23 mouse cellular contexts compared by ENCODE assay signal in genomic region chr8:116248398-116248797, GRCm38 (mm10).
DNase-seq lines count a peak whose midpoint lies in the region; ATAC-seq and TF ChIP-seq lines count a peak whose summit lies in the region.
"Had no signal": no experiment of that assay in that cellular context is flagged by ENCODE, and none has a peak within 500 bp of the region (broad histone marks: within the 10 kb centered on the region; RNA-seq: fewer than 3 reads in every experiment).

No protein-coding gene starts in this region.

- ATAC-seq in kidney, postnatal 0 days (replicated peaks; ENCODE audit: low FRiP score, low read depth), result peak; percentile 43; the same call in 1 of the 2 replicates
- ATAC-seq: CD4-positive, CD25-positive, alpha-beta regulatory T cell, adult 4 months; forebrain, embryonic 13.5 days; inflammation-experienced regulatory T-cells, adult 6 months; liver, postnatal 0 days; lung, postnatal 0 days had no signal

- H3K9ac ChIP-seq in kidney, postnatal 0 days (ENCODE audit: low read depth, low read length), result no peak overlapping the region
- H3K9ac ChIP-seq: forebrain, embryonic 13.5 days; heart, embryonic 15.5 days; hindbrain, embryonic 14.5 days; limb, embryonic 12.5 days; liver, postnatal 0 days had no signal

- no peaks in the 10 kb centered on the region for H3K9me3 ChIP-seq in kidney, postnatal 0 days (replicated peaks; ENCODE audit: low read length)
- H3K9me3 ChIP-seq: forebrain, embryonic 13.5 days; heart, embryonic 15.5 days; limb, embryonic 12.5 days had no signal

- peak; percentile 37 for DNase-seq in embryo, embryonic 10 days (ENCODE audit: low spot score)
- no peak for DNase-seq in embryo, embryonic 11 days
- DNase-seq in kidney, adult 2 months, result peak; percentile 77
- DNase-seq in kidney, postnatal 0 days (ENCODE audit: low spot score), result peak; percentile 84
- DNase-seq in mesoderm, embryonic 11.5 days (ENCODE audit: low read depth, low spot score), result peak; percentile 52
- DNase-seq in gastrocnemius, adult 2 months, result no peak
- DNase-seq in layer of hippocampus, adult 2 months (ENCODE audit: low spot score in 2 of 2), result no peak
- DNase-seq: cerebellum, adult 11-12 months; cerebellum, postnatal 10 days; gastrocnemius, postnatal 14 days; heart, postnatal 4 days; liver, postnatal 0 days; thymus, adult 2 months had no signal

- no peaks in the 10 kb centered on the region for H3K27me3 ChIP-seq in kidney, adult 2 months (replicated peaks; ENCODE audit: control insufficient read depth, insufficient read depth, low read length)
- H3K27me3 ChIP-seq in kidney, postnatal 0 days (ENCODE audit: insufficient read depth, low read length), result no peaks in the 10 kb centered on the region
- H3K27me3 ChIP-seq: heart, embryonic 15.5 days; limb, embryonic 12.5 days had no signal

- WGBS in kidney, adult 2 months, result 55% methylated on average over 1 of the region's 1 CpGs
- 38% methylated on average over 1 of the region's 1 CpGs for WGBS in kidney, postnatal 0 days

- H3K4me2 ChIP-seq in kidney, postnatal 0 days (ENCODE audit: low read length), result no peak overlapping the region
- H3K4me2 ChIP-seq: forebrain, embryonic 13.5 days; heart, embryonic 15.5 days; hindbrain, embryonic 14.5 days; limb, embryonic 12.5 days; liver, embryonic 11.5 days; midbrain, embryonic 11.5 days had no signal

- TF ChIP-seq POLR2A in kidney, adult 2 months (IDR thresholded peaks at IDR 0.05; ENCODE audit: low read depth, low read length), result no peak

- H3K4me1 ChIP-seq in kidney, adult 2 months (ENCODE audit: control insufficient read depth, insufficient read depth, low read length), result 0 out of 2 replicates have a peak, but pooled peaks cover 2% of the 10 kb centered on the region
- H3K4me1 ChIP-seq in kidney, postnatal 0 days (replicated peaks; ENCODE audit: insufficient read depth, low read length), result no peaks in the 10 kb centered on the region

- no peaks in the 10 kb centered on the region for H3K36me3 ChIP-seq in kidney, adult 2 months (ENCODE audit: control insufficient read depth, insufficient read depth, low read length)
- no peaks in the 10 kb centered on the region for H3K36me3 ChIP-seq in kidney, postnatal 0 days (ENCODE audit: insufficient read depth, low read length)
- H3K36me3 ChIP-seq: heart, embryonic 15.5 days; limb, embryonic 12.5 days had no signal

- intact Hi-C loops in gastrocnemius, adult 2 months (cut with DNase I), result no loop called here

- no peak overlapping the region for H3K27ac ChIP-seq in kidney, adult 2 months (ENCODE audit: insufficient read depth, low read depth, low read length)
- no peak overlapping the region for H3K27ac ChIP-seq in kidney, postnatal 0 days
- no peak overlapping the region for H3K27ac ChIP-seq in gastrocnemius, adult 2 months
- no peak overlapping the region for H3K27ac ChIP-seq in layer of hippocampus, adult 2 months
- H3K27ac ChIP-seq: forebrain, embryonic 13.5 days; heart, embryonic 15.5 days; hindbrain, embryonic 14.5 days; limb, embryonic 12.5 days; stomach, postnatal 0 days had no signal

- no peak overlapping the region for H3K4me3 ChIP-seq in kidney, adult 2 months (ENCODE audit: insufficient read depth, low read depth, low read length)
- H3K4me3 ChIP-seq in kidney, postnatal 0 days (replicated peaks; ENCODE audit: low read depth, low read length), result no peak overlapping the region
- no peak overlapping the region for H3K4me3 ChIP-seq in gastrocnemius, adult 2 months
- no peak overlapping the region for H3K4me3 ChIP-seq in layer of hippocampus, adult 2 months
- H3K4me3 ChIP-seq: forebrain, embryonic 13.5 days; heart, embryonic 15.5 days; limb, embryonic 12.5 days had no signal

- TF ChIP-seq CTCF in kidney, adult 2 months (conservative IDR thresholded peaks at IDR 0.05; ENCODE audit: insufficient read depth, insufficient read length, low read depth, low read length), result no peak
- TF ChIP-seq CTCF in kidney, postnatal 0 days (IDR thresholded peaks at IDR 0.05; ENCODE audit: low read depth), result no peak
- no peak for TF ChIP-seq CTCF in gastrocnemius, adult 2 months (IDR thresholded peaks at IDR 0.05)
- TF ChIP-seq CTCF in layer of hippocampus, adult 2 months (conservative IDR thresholded peaks at IDR 0.05), result no peak

Comparison
In these comparisons a context has a peak if more than half of its experiments do, and no peak if none do; other contexts are left out.
1. DNase-seq: peak in embryo, embryonic 10 days (single experiment), kidney, adult 2 months (single experiment), kidney, postnatal 0 days (single experiment) and mesoderm, embryonic 11.5 days (single experiment); none in embryo, embryonic 11 days (single experiment), gastrocnemius, adult 2 months (single experiment) and layer of hippocampus, adult 2 months (0 of 2).